Mouse (Mus musculus) urinary bladder, postnatal 0 days (tissue): ENCODE results near the gene Adgra1. TPM values are rescaled to one million over a fixed set of nuclear protein-coding genes. Genes with fewer than 3 reads are reported as not detected.

ENCODE experiments used
- polyA plus RNA-seq: library from polyadenylated mRNA; unstranded; fragments of >200 nt; fragmentation: Nextera tagmentation; extraction: Ambion mirVana; gene quantifications from 2 replicates; pipeline ENCODE4 v1.2.1, GENCODE M21; 2015

Gene Adgra1
- 3.3 and 4.6 TPM in 2 replicates for polyA plus RNA-seq

DNA sequence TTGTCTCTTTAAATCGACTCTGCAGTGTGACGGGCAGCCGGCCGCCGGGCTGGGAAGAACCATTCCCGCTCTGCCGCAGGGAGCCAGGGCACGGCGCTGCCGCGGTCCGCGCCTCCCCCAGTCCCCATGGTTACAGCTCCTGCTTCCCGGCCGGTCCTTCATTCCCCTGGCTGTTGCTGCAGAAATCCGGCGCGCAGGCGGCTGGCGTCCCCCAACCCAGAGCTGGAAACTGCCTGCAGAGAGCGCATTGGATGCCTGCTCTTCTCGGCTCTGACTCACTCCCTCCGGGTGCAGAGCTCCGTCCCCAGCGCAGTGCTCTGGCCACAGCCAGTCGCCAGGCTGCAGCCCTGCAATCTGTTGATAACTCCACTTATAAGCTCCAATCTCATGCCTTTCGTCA is at the start of gene Adgra1:
TSS of gene Adgra1 (plus strand) at position 139 of the 400 bp plus-strand sequence.

DNA sequence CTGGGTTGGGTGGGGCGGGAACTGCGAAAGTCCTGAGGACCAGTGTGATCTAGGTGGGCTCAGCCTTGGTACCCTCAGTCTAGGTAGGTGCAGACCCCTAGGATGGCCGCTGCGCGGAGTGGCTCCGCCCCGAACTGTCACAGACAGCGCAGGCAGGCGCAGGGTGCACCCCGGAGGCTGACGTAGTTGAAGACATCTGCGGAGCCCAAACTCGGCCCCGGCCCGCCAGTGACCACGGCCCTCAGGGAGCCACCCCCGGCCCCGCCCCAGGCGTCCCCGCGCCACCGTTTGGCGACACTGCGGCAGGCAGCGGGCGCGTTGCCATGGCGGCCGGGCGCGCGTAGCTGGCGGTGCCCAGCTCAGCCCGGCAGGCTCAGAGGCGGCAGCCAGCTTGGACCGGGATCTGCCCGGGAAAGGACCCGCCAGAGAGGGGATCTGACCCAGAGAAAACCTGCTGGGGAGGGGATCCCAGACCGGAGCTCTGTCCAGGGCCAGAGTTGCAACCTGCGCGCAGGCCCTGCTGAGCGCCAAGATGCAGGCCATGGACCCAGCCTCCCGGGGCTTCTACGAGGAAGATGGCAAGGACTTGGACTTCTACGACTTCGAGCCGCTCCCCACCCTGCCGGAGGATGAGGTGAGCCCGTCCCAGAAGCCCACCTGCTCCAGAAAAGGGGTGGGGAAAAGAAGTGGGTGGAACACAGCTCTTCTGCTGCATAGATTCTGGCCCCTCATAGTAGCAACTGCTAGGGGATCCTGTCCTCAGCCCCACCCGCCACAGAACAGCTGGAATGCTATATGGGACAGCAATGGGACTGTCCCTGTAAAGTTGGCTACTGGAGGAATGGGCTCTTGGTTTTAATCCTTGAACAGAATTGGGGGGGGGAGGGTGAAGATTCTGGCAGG is 60.9 kb downstream of the Adgra1 start, which contains the start of gene Kndc1:
TSS of gene Kndc1 (plus strand) at position 42 of the 903 bp plus-strand sequence.

Other genes with a start within 250 kb of the Adgra1 start
- gene Cfap46, start 150.4 kb upstream of the Adgra1 start, polyA plus RNA-seq: 0.16 TPM in 1 of 2 replicates, not detected in the other
- gene Kndc1, start 60.5 kb downstream of the Adgra1 start, polyA plus RNA-seq: 0.06 and 0.12 TPM in 2 replicates
- gene Utf1, start 109.6 kb downstream of the Adgra1 start, polyA plus RNA-seq: not detected in 2 replicates
- 0.39 and 0.99 TPM in 2 replicates for gene 6430531B16Rik, start 144.6 kb downstream of the Adgra1 start, polyA plus RNA-seq
- 5.3 and 22.1 TPM in 2 replicates for gene Adam8, start 158.4 kb downstream of the Adgra1 start, polyA plus RNA-seq
- 23.7 and 25.7 TPM in 2 replicates for gene Zfp511, start 202.2 kb downstream of the Adgra1 start, polyA plus RNA-seq
- 24.9 and 27.2 TPM in 2 replicates for gene Tubgcp2, start 202.5 kb downstream of the Adgra1 start, polyA plus RNA-seq
- gene Msx3, start 214.9 kb downstream of the Adgra1 start, polyA plus RNA-seq: not detected in 2 replicates
- gene Caly, start 248.4 kb downstream of the Adgra1 start, polyA plus RNA-seq: 0.39 TPM in 1 of 2 replicates, not detected in the other